Mouse (Mus musculus): ENCODE measurements at regions not wholly inside any gene's neighbourhood (a gene's known extent, or its start where the extent isn't known, plus 50 kb on each side); places are given as distances from the start of the nearest gene placed in this dataset. TPM values are rescaled to one million over a fixed set of nuclear protein-coding genes. Genes with fewer than 3 reads are reported as not detected.

- TF ChIP-seq CTCF (IDR thresholded peaks at IDR 0.05; ENCODE audit: low read depth): no peak
- WGBS: 64% methylated on average over 4 of the region's 4 CpGs
- no peaks in the 10 kb centered on the region for H3K9me3 ChIP-seq (ENCODE audit: control insufficient read depth)
- no peak overlapping the region for H3K4me3 ChIP-seq (ENCODE audit: low read depth, low read length)
- H3K4me2 ChIP-seq (replicated peaks; ENCODE audit: low read depth): no peak overlapping the region
- no peaks in the 10 kb centered on the region for H3K4me1 ChIP-seq (replicated peaks; ENCODE audit: control insufficient read depth, insufficient read depth, low read length)
- no peaks in the 10 kb centered on the region for H3K36me3 ChIP-seq (ENCODE audit: control insufficient read depth, insufficient read depth)
- no peak overlapping the region for H3K9ac ChIP-seq (ENCODE audit: low read depth, low read length)
- H3K27me3 ChIP-seq (replicated peaks; ENCODE audit: control insufficient read depth, insufficient read depth, low read length): no peaks in the 10 kb centered on the region
- H3K27ac ChIP-seq (ENCODE audit: low read depth, low read length): no peak overlapping the region
- no peak for ATAC-seq
These were observed 118.8 kb downstream of the Ndfip2 start for GRCm38 (mm10) chr14:105377035-105377621.

- no peaks in the 10 kb centered on the region for H3K27me3 ChIP-seq (replicated peaks; ENCODE audit: control insufficient read depth, insufficient read depth, low read length)
- H3K4me1 ChIP-seq (replicated peaks; ENCODE audit: control insufficient read depth, insufficient read depth, low read length): no peaks in the 10 kb centered on the region
- H3K9ac ChIP-seq (ENCODE audit: low read depth, low read length): no peak overlapping the region
- no peaks in the 10 kb centered on the region for H3K9me3 ChIP-seq (ENCODE audit: control insufficient read depth)
- H3K4me2 ChIP-seq (replicated peaks; ENCODE audit: low read depth): no peak overlapping the region
- peak; percentile 84 for ATAC-seq
- no peaks in the 10 kb centered on the region for H3K36me3 ChIP-seq (ENCODE audit: control insufficient read depth, insufficient read depth)
- no peak for TF ChIP-seq CTCF (IDR thresholded peaks at IDR 0.05; ENCODE audit: low read depth)
- H3K27ac ChIP-seq (ENCODE audit: low read depth, low read length): no peak overlapping the region
- 44% methylated on average over 5 of the region's 5 CpGs for WGBS
- no peak overlapping the region for H3K4me3 ChIP-seq (ENCODE audit: low read depth, low read length)
These were observed 111.5 kb downstream of the Ndfip2 start for GRCm38 (mm10) chr14:105369637-105370435.

GRCm38 (mm10) chr14:105360530-105360929 lies 102.2 kb downstream of the Ndfip2 start:
- no peak for ATAC-seq
- Histone ChIP-seq H3K9ac (ENCODE audit: low read depth, low read length) (no peak overlapping the region), H3K4me1 (replicated peaks; ENCODE audit: control insufficient read depth, insufficient read depth, low read length) (no peaks in the 10 kb centered on the region), H3K4me2 (replicated peaks; ENCODE audit: low read depth) (no peak overlapping the region), H3K9me3 (ENCODE audit: control insufficient read depth) (no peaks in the 10 kb centered on the region), H3K4me3 (ENCODE audit: low read depth, low read length) (no peak overlapping the region), H3K27ac (ENCODE audit: low read depth, low read length) (no peak overlapping the region), H3K27me3 (replicated peaks; ENCODE audit: control insufficient read depth, insufficient read depth, low read length) (no peaks in the 10 kb centered on the region), H3K36me3 (ENCODE audit: control insufficient read depth, insufficient read depth) (no peaks in the 10 kb centered on the region)
- WGBS: 57% methylated on average over 6 of the region's 6 CpGs
- no peak for TF ChIP-seq CTCF (IDR thresholded peaks at IDR 0.05; ENCODE audit: low read depth)

GRCm38 (mm10) chr14:105359829-105360228 lies 101.5 kb downstream of the Ndfip2 start:
- H3K4me2 ChIP-seq (replicated peaks; ENCODE audit: low read depth): no peak overlapping the region
- TF ChIP-seq CTCF (IDR thresholded peaks at IDR 0.05; ENCODE audit: low read depth): no peak
- no peaks in the 10 kb centered on the region for H3K9me3 ChIP-seq (ENCODE audit: control insufficient read depth)
- ATAC-seq: no peak
- no peaks in the 10 kb centered on the region for H3K27me3 ChIP-seq (replicated peaks; ENCODE audit: control insufficient read depth, insufficient read depth, low read length)
- H3K4me3 ChIP-seq (ENCODE audit: low read depth, low read length): no peak overlapping the region
- H3K27ac ChIP-seq (ENCODE audit: low read depth, low read length): no peak overlapping the region
- H3K9ac ChIP-seq (ENCODE audit: low read depth, low read length): no peak overlapping the region
- H3K4me1 ChIP-seq (replicated peaks; ENCODE audit: control insufficient read depth, insufficient read depth, low read length): no peaks in the 10 kb centered on the region
- WGBS: 82% methylated on average over 3 of the region's 3 CpGs
- no peaks in the 10 kb centered on the region for H3K36me3 ChIP-seq (ENCODE audit: control insufficient read depth, insufficient read depth)

Small RNA genes lying in the stretch of these regions (microRNA-seq; reads per million reads assigned to microRNA genes)
- not detected for gene Gm22406
- gene Mir6390: not detected
